Mouse (Mus musculus): ENCODE results near the gene Tm9sf3. TPM values are rescaled to one million over a fixed set of nuclear protein-coding genes. Genes with fewer than 3 reads are reported as not detected.
"Not testable (repeated sequence)": the region's sequence is repeated elsewhere in the genome, so short reads cannot be mapped to it uniquely, and the experiment has no call there.

Gene Tm9sf3
- polyA plus RNA-seq (2015; fragmentation: Nextera tagmentation; extraction: Ambion mirVana), result 125 and 138 TPM in 2 replicates

GRCm38 (mm10) chr19:41263630-41264295, at the start of gene Tm9sf3:
Gene Tm9sf3, minus strand, starts transcription at chr19:41263997.
- H3K27ac ChIP-seq, result peak within 1 kb of the TSS; percentile 99
- H3K4me3 ChIP-seq, result peak within 1 kb of the TSS; percentile 92
- ATAC-seq (ENCODE audit: insufficient number of reproducible peaks, insufficient read depth, low FRiP score, low TSS enrichment, low read depth), result peak; percentile 87
- H3K9me3 ChIP-seq, result no peaks in the 10 kb centered on the region
- WGBS, result under 1% methylated on average over 83 of the region's 98 CpGs
- peaks cover 33% of the 10 kb centered on the region for H3K4me1 ChIP-seq
- peak within 1 kb of the TSS; percentile 96 for H3K9ac ChIP-seq
- H3K27me3 ChIP-seq, result no peaks in the 10 kb centered on the region
- H3K36me3 ChIP-seq, result no peaks in the 10 kb centered on the region
- H3K4me2 ChIP-seq, result peak within 1 kb of the TSS; percentile 66

GRCm38 (mm10) chr19:41312587-41312986, 48.8 kb upstream of the Tm9sf3 start:
- H3K4me3 ChIP-seq; H3K9ac ChIP-seq; H3K27me3 ChIP-seq; H3K27ac ChIP-seq; H3K4me2 ChIP-seq; H3K9me3 ChIP-seq; H3K36me3 ChIP-seq; ATAC-seq (ENCODE audit: insufficient number of reproducible peaks, insufficient read depth, low FRiP score, low TSS enrichment, low read depth); H3K4me1 ChIP-seq: not testable (repeated sequence)
- 83% methylated on average over 8 of the region's 8 CpGs for WGBS

- H3K4me3 ChIP-seq, result no peak overlapping the region
- no peaks in the 10 kb centered on the region for H3K4me1 ChIP-seq
- no peak overlapping the region for H3K9ac ChIP-seq
- no peaks in the 10 kb centered on the region for H3K9me3 ChIP-seq
- 58% methylated on average over 4 of the region's 4 CpGs for WGBS
- H3K36me3 ChIP-seq, result no peaks in the 10 kb centered on the region
- H3K27ac ChIP-seq, result no peak overlapping the region
- no peak overlapping the region for H3K4me2 ChIP-seq
- no peak for ATAC-seq (ENCODE audit: insufficient number of reproducible peaks, insufficient read depth, low FRiP score, low TSS enrichment, low read depth)
- no peaks in the 10 kb centered on the region for H3K27me3 ChIP-seq
Measured at GRCm38 (mm10) chr19:41312027-41312426, 48.2 kb upstream of the Tm9sf3 start.

- H3K4me3 ChIP-seq, result peak overlapping the region; percentile 32
- no peaks in the 10 kb centered on the region for H3K36me3 ChIP-seq
- H3K4me2 ChIP-seq, result peak overlapping the region; percentile 58
- ATAC-seq (ENCODE audit: insufficient number of reproducible peaks, insufficient read depth, low FRiP score, low TSS enrichment, low read depth), result no peak
- H3K4me1 ChIP-seq, result no peaks in the 10 kb centered on the region
- H3K9me3 ChIP-seq, result no peaks in the 10 kb centered on the region
- no peaks in the 10 kb centered on the region for H3K27me3 ChIP-seq
- 0 out of 2 replicates have a peak overlapping the region, but pooled peaks have one; percentile 40 for H3K9ac ChIP-seq
- no peak overlapping the region for H3K27ac ChIP-seq
- WGBS, result 23% methylated on average over 20 of the region's 20 CpGs
Measured at GRCm38 (mm10) chr19:41310971-41311703, 47.3 kb upstream of the Tm9sf3 start.

- H3K9ac ChIP-seq, result no peak overlapping the region
- no peak overlapping the region for H3K4me3 ChIP-seq
- H3K4me1 ChIP-seq, result 0 out of 2 replicates have a peak, but pooled peaks cover 4% of the 10 kb centered on the region
- no peak overlapping the region for H3K4me2 ChIP-seq
- H3K27ac ChIP-seq, result no peak overlapping the region
- no peaks in the 10 kb centered on the region for H3K36me3 ChIP-seq
- ATAC-seq (ENCODE audit: insufficient number of reproducible peaks, insufficient read depth, low FRiP score, low TSS enrichment, low read depth), result no peak
- 40% methylated on average over 3 of the region's 3 CpGs for WGBS
- H3K27me3 ChIP-seq, result no peaks in the 10 kb centered on the region
- no peaks in the 10 kb centered on the region for H3K9me3 ChIP-seq
Measured at GRCm38 (mm10) chr19:41303933-41304332, 40.1 kb upstream of the Tm9sf3 start.

GRCm38 (mm10) chr19:41303433-41303832, 39.6 kb upstream of the Tm9sf3 start:
- H3K9ac ChIP-seq, result no peak overlapping the region
- H3K4me3 ChIP-seq, result no peak overlapping the region
- H3K4me1 ChIP-seq, result 0 out of 2 replicates have a peak, but pooled peaks cover 4% of the 10 kb centered on the region
- H3K36me3 ChIP-seq, result no peaks in the 10 kb centered on the region
- no peak overlapping the region for H3K4me2 ChIP-seq
- H3K9me3 ChIP-seq, result no peaks in the 10 kb centered on the region
- no peak overlapping the region for H3K27ac ChIP-seq
- WGBS, result 35% methylated on average over 6 of the region's 6 CpGs
- no peaks in the 10 kb centered on the region for H3K27me3 ChIP-seq
- ATAC-seq (ENCODE audit: insufficient number of reproducible peaks, insufficient read depth, low FRiP score, low TSS enrichment, low read depth), result no peak

GRCm38 (mm10) chr19:41301856-41302255, 38.1 kb upstream of the Tm9sf3 start:
- WGBS, result 64% methylated on average over 6 of the region's 6 CpGs
- Histone ChIP-seq H3K4me2 (no peak overlapping the region), H3K9me3 (no peaks in the 10 kb centered on the region), H3K36me3 (no peaks in the 10 kb centered on the region), H3K27me3 (no peaks in the 10 kb centered on the region), H3K4me3 (no peak overlapping the region), H3K4me1 (0 out of 2 replicates have a peak, but pooled peaks cover 4% of the 10 kb centered on the region), H3K27ac (no peak overlapping the region), H3K9ac (no peak overlapping the region)
- ATAC-seq (ENCODE audit: insufficient number of reproducible peaks, insufficient read depth, low FRiP score, low TSS enrichment, low read depth), result no peak

- Histone ChIP-seq H3K27me3 (no peaks in the 10 kb centered on the region), H3K4me2 (no peak overlapping the region), H3K27ac (no peak overlapping the region), H3K36me3 (no peaks in the 10 kb centered on the region), H3K4me3 (no peak overlapping the region), H3K9me3 (no peaks in the 10 kb centered on the region), H3K9ac (no peak overlapping the region), H3K4me1 (0 out of 2 replicates have a peak, but pooled peaks cover 4% of the 10 kb centered on the region)
- 85% methylated on average over 8 of the region's 8 CpGs for WGBS
- no peak for ATAC-seq (ENCODE audit: insufficient number of reproducible peaks, insufficient read depth, low FRiP score, low TSS enrichment, low read depth)
Measured at GRCm38 (mm10) chr19:41299446-41299845, 35.6 kb upstream of the Tm9sf3 start.

GRCm38 (mm10) chr19:41290952-41291619, 27.3 kb upstream of the Tm9sf3 start:
- 64% methylated on average over 5 of the region's 5 CpGs for WGBS
- no peaks in the 10 kb centered on the region for H3K36me3 ChIP-seq
- H3K27me3 ChIP-seq, result no peaks in the 10 kb centered on the region
- no peaks in the 10 kb centered on the region for H3K9me3 ChIP-seq
- no peak overlapping the region for H3K4me3 ChIP-seq
- no peaks in the 10 kb centered on the region for H3K4me1 ChIP-seq
- H3K4me2 ChIP-seq, result no peak overlapping the region
- ATAC-seq (ENCODE audit: insufficient number of reproducible peaks, insufficient read depth, low FRiP score, low TSS enrichment, low read depth), result no peak
- H3K27ac ChIP-seq, result no peak overlapping the region
- no peak overlapping the region for H3K9ac ChIP-seq

GRCm38 (mm10) chr19:41288568-41288967, 24.8 kb upstream of the Tm9sf3 start:
- 71% methylated on average over 6 of the region's 6 CpGs for WGBS
- Histone ChIP-seq H3K9me3 (no peaks in the 10 kb centered on the region), H3K9ac (no peak overlapping the region), H3K4me2 (no peak overlapping the region), H3K4me3 (no peak overlapping the region), H3K27me3 (no peaks in the 10 kb centered on the region), H3K4me1 (peaks cover 4% of the 10 kb centered on the region), H3K36me3 (no peaks in the 10 kb centered on the region), H3K27ac (no peak overlapping the region)
- ATAC-seq (ENCODE audit: insufficient number of reproducible peaks, insufficient read depth, low FRiP score, low TSS enrichment, low read depth), result no peak

GRCm38 (mm10) chr19:41287224-41287623, 23.4 kb upstream of the Tm9sf3 start:
- peaks cover 4% of the 10 kb centered on the region for H3K4me1 ChIP-seq
- WGBS, result 83% methylated on average over 7 of the region's 7 CpGs
- no peak overlapping the region for H3K4me2 ChIP-seq
- H3K9me3 ChIP-seq, result no peaks in the 10 kb centered on the region
- H3K27ac ChIP-seq, result no peak overlapping the region
- no peaks in the 10 kb centered on the region for H3K27me3 ChIP-seq
- H3K36me3 ChIP-seq, result no peaks in the 10 kb centered on the region
- H3K9ac ChIP-seq, result no peak overlapping the region
- no peak overlapping the region for H3K4me3 ChIP-seq
- ATAC-seq (ENCODE audit: insufficient number of reproducible peaks, insufficient read depth, low FRiP score, low TSS enrichment, low read depth), result no peak
